Mouse (Mus musculus) spleen, postnatal 10 days (tissue): ENCODE measurements around the gene Tmem171.

Experiments used
- DNase-seq, 2 experiments: peaks; one replicate each; pipeline ENCODE4 v3.0.0; 2021 to 2022; ENCODE audit warnings: low spot score in 2 of 2

The Tmem171 gene

GRCm38 (mm10) chr13:98694773-98695314 lies at the start of gene Tmem171:
Gene Tmem171 (minus strand): TSS chr13:98694834.
- no peak for DNase-seq

- DNase-seq, result no peak
These were observed 49.2 kb upstream of the Tmem171 start for GRCm38 (mm10) chr13:98743829-98744228.

- DNase-seq, result no peak
These were observed 48.6 kb upstream of the Tmem171 start for GRCm38 (mm10) chr13:98743214-98743613.

- DNase-seq, result no peak
These were observed 43.6 kb upstream of the Tmem171 start for GRCm38 (mm10) chr13:98738213-98738612.

GRCm38 (mm10) chr13:98733292-98733691 lies 38.7 kb upstream of the Tmem171 start:
- DNase-seq, result no peak

GRCm38 (mm10) chr13:98729271-98730062 lies 34.8 kb upstream of the Tmem171 start:
- no peak for DNase-seq

GRCm38 (mm10) chr13:98726494-98726893 lies 31.9 kb upstream of the Tmem171 start:
- no peak for DNase-seq

GRCm38 (mm10) chr13:98723430-98723829 lies 28.8 kb upstream of the Tmem171 start:
- no peak for DNase-seq

- no peak for DNase-seq
These were observed 27.7 kb upstream of the Tmem171 start for GRCm38 (mm10) chr13:98722296-98722695.

GRCm38 (mm10) chr13:98716176-98716575 lies 21.5 kb upstream of the Tmem171 start:
- no peak for DNase-seq

- DNase-seq, result no peak
These were observed 20.9 kb upstream of the Tmem171 start for GRCm38 (mm10) chr13:98715443-98715990.

GRCm38 (mm10) chr13:98710655-98711054 lies 16.0 kb upstream of the Tmem171 start:
- no peak for DNase-seq

GRCm38 (mm10) chr13:98710236-98710635 lies 15.6 kb upstream of the Tmem171 start:
- DNase-seq, result no peak

GRCm38 (mm10) chr13:98705501-98705900 lies 10.9 kb upstream of the Tmem171 start:
- no peak for DNase-seq

GRCm38 (mm10) chr13:98703786-98704185 lies 9.2 kb upstream of the Tmem171 start:
- DNase-seq, result no peak

GRCm38 (mm10) chr13:98702361-98702760 lies 7.7 kb upstream of the Tmem171 start:
- DNase-seq, result no peak

GRCm38 (mm10) chr13:98701309-98701675 lies 6.7 kb upstream of the Tmem171 start:
- DNase-seq, result no peak

GRCm38 (mm10) chr13:98700661-98701308 lies 6.2 kb upstream of the Tmem171 start:
- DNase-seq, result peak in 1 of 2 experiments; percentile 8

GRCm38 (mm10) chr13:98699982-98700540 lies 5.4 kb upstream of the Tmem171 start:
- DNase-seq, result peak in 1 of 2 experiments; percentile 4

- no peak for DNase-seq
These were observed 4.6 kb upstream of the Tmem171 start for GRCm38 (mm10) chr13:98699051-98699744.

GRCm38 (mm10) chr13:98696716-98697115 lies 2.1 kb upstream of the Tmem171 start:
- no peak for DNase-seq

- DNase-seq, result no peak
These were observed 912 bp upstream of the Tmem171 start for GRCm38 (mm10) chr13:98695546-98695945.
